Mouse (Mus musculus): ENCODE data around the gene Mttp. TPM values are rescaled to one million over a fixed set of nuclear protein-coding genes. Genes with fewer than 3 reads are reported as not detected.
A peak's percentile ranks its signal among the peaks of the same experiment; 100 is the strongest.
"Not testable (repeated sequence)": the region's sequence is repeated elsewhere in the genome, so short reads cannot be mapped to it uniquely, and the experiment has no call there.

Mttp gene
- polyA plus RNA-seq, 1 experiment from 2014 or later, result 13.4 TPM

DNA sequence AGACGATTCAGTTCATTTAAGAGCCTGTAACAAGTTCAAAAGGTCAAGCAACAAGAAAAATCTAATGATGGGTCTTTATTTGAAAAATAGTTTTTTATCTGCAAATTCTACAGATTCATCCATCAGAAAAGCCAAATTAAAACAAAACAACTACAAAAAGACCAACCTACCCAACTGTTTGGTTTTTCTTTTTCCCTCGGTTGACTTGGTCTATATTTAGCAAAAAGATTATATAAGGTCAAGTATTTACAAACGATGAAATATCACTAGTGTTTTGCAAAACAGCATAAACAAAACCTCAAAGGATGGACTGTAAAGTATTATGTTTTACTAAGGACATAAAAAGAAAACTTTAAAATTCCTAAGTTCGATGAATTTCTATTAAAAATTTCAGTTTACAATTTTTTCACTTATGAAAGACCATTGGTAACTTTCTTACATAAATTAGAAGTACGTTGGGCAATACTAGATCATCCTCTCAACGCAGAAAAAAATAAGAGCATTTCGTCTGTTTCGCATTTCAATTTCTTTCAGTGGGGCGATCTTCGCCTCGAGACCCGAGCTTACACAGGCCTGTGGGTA is 1.9 kb downstream of the Mttp start:
- no peaks in the 10 kb centered on the region for H3K9me3 ChIP-seq (ENCODE audit: control insufficient read depth, low read length)
- WGBS, result 8% methylated on average over 12 of the region's 12 CpGs
- H3K4me3 ChIP-seq (ENCODE audit: low read depth, low read length), result peak overlapping the region; percentile 60
- peak overlapping the region; percentile 99 for H3K27ac ChIP-seq (ENCODE audit: low read depth, low read length)
- H3K9ac ChIP-seq (ENCODE audit: low read depth, low read length), result peak overlapping the region; percentile 71
- H3K4me2 ChIP-seq (replicated peaks; ENCODE audit: low read depth, low read length), result peak overlapping the region; percentile 18; the same call in 1 of the 2 replicates
- no peaks in the 10 kb centered on the region for H3K36me3 ChIP-seq (ENCODE audit: control insufficient read depth, insufficient read depth, low read length)
- ATAC-seq (ENCODE audit: low FRiP score) (no peak), DNase-seq (ENCODE audit: low spot score) (no peak)
- no peaks in the 10 kb centered on the region for H3K4me1 ChIP-seq (replicated peaks; ENCODE audit: control insufficient read depth, insufficient read depth, low read length)
- H3K27me3 ChIP-seq (ENCODE audit: control insufficient read depth, insufficient read depth, low read length), result no peaks in the 10 kb centered on the region

DNA sequence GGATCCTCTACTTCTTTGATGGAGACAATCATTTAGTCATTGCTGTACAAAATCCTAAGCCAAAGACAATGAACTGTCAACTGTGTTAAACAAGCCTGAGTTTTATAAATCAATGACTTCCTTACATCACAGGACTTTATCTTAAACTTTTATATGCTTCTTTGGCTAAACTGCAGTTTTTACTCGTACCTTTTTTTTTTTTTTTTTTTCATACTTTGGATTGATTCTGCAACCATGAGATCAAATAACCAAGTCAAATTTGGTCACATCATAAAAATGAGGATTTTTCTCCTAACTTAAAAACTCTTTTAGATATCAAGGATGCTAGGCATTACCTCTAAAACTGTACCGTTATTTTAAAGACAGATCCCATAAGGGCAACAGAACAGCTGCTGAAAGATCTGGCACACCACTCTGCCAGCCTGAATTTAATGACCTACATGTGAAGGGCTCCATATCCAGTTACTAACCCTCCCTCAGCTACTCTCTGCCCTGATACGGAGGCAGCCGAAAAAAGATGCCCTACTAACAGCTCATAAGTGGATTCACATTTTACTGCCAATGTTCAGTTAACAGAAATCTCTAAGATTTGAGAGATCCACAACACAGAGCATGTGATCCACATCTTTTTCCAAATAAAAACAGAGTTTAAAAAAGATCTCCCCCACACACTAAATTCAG is 2.6 kb downstream of the Mttp start:
- no peak overlapping the region for H3K9ac ChIP-seq (ENCODE audit: low read depth, low read length)
- no peaks in the 10 kb centered on the region for H3K4me1 ChIP-seq (replicated peaks; ENCODE audit: control insufficient read depth, insufficient read depth, low read length)
- WGBS, result 74% methylated on average over 4 of the region's 4 CpGs
- H3K4me2 ChIP-seq (replicated peaks; ENCODE audit: low read depth, low read length), result peak overlapping the region; percentile 22; the same call in 1 of the 2 replicates
- no peaks in the 10 kb centered on the region for H3K36me3 ChIP-seq (ENCODE audit: control insufficient read depth, insufficient read depth, low read length)
- H3K27me3 ChIP-seq (ENCODE audit: control insufficient read depth, insufficient read depth, low read length), result no peaks in the 10 kb centered on the region
- no peak for ATAC-seq (ENCODE audit: low FRiP score)
- DNase-seq (ENCODE audit: low spot score), result peak; percentile 25
- no peak overlapping the region for H3K4me3 ChIP-seq (ENCODE audit: low read depth, low read length)
- no peaks in the 10 kb centered on the region for H3K9me3 ChIP-seq (ENCODE audit: control insufficient read depth, low read length)
- H3K27ac ChIP-seq (ENCODE audit: low read depth, low read length), result no peak overlapping the region; the same call in 1 of the 2 replicates

DNA sequence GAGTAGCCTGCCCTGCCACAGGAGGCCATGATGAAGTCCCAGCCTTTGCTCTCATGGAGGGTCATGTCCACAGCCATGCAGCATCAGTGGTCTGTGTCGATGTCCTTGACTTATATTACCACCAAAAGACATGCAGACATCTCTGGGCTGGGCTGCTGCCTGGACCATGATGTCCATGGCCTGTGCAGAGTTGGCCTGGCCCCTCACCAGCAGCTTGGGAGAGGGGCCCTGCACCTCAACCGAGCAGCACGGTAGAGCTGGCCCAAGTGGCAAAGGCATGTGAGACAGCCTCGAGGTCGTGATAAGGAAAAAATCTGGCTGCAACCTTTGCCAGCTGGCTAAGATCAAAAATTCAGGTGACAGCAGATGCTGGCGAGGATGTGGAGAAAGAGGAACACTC is 5.1 kb downstream of the Mttp start:
- no peak overlapping the region for H3K4me3 ChIP-seq (ENCODE audit: low read depth, low read length)
- no peak overlapping the region for H3K4me2 ChIP-seq (replicated peaks; ENCODE audit: low read depth, low read length)
- H3K9me3 ChIP-seq (ENCODE audit: control insufficient read depth, low read length), result no peaks in the 10 kb centered on the region
- WGBS, result 92% methylated on average over 6 of the region's 6 CpGs
- DNase-seq (ENCODE audit: low spot score) (no peak), ATAC-seq (ENCODE audit: low FRiP score) (no peak)
- H3K36me3 ChIP-seq (ENCODE audit: control insufficient read depth, insufficient read depth, low read length), result no peaks in the 10 kb centered on the region
- H3K9ac ChIP-seq (ENCODE audit: low read depth, low read length), result no peak overlapping the region
- no peak overlapping the region for H3K27ac ChIP-seq (ENCODE audit: low read depth, low read length)
- H3K27me3 ChIP-seq (ENCODE audit: control insufficient read depth, insufficient read depth, low read length), result no peaks in the 10 kb centered on the region
- no peaks in the 10 kb centered on the region for H3K4me1 ChIP-seq (replicated peaks; ENCODE audit: control insufficient read depth, insufficient read depth, low read length)

DNA sequence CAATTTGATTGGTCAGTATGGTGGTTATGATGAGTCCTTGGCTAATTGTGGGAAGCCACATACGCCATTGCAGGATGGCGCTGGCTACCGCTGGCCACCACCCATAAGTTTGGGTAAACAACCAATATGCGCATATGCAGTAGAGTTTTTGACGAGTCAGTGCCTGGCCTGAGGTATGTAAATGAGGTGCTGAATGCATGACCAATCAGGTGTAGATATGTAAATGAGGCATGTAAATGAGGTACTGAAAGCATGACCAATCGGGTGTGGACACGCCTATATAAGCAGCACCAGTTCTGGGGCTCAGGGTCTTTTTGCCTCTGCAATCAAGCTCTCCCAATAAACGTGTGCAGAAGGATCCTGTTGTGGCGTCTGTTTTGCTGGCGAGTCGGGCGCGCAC is 6.6 kb downstream of the Mttp start:
- H3K27ac ChIP-seq (ENCODE audit: low read depth, low read length); H3K4me2 ChIP-seq (replicated peaks; ENCODE audit: low read depth, low read length); H3K4me1 ChIP-seq (replicated peaks; ENCODE audit: control insufficient read depth, insufficient read depth, low read length); H3K36me3 ChIP-seq (ENCODE audit: control insufficient read depth, insufficient read depth, low read length); H3K4me3 ChIP-seq (ENCODE audit: low read depth, low read length); H3K9me3 ChIP-seq (ENCODE audit: control insufficient read depth, low read length); H3K27me3 ChIP-seq (ENCODE audit: control insufficient read depth, insufficient read depth, low read length); DNase-seq (ENCODE audit: low spot score); H3K9ac ChIP-seq (ENCODE audit: low read depth, low read length): not testable (repeated sequence)
- WGBS, result 93% methylated on average over 13 of the region's 13 CpGs
- ATAC-seq (ENCODE audit: low FRiP score), result peak; percentile 59; the same call in 1 of the 2 replicates

DNA sequence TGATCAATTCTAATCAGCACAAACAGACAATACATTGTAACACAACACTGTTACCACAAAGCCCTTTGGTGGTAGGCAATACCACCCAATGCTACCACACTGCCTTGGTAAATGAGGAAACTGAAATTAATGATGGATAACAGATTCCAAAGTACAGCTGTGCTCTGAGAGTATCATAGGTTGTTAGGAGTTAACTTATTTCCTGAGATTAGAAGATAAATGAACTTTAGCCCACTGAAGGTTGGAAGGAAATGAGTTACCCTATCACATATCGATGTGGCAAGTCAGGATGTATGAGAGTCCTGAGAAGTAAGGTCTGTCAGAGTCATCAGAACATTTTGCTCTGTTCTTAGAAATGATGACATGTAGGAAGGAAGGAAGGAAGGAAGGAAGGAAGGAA is 10.2 kb downstream of the Mttp start:
- DNase-seq (ENCODE audit: low spot score), result no peak
- 100% methylated on average over 1 of the region's 1 CpGs for WGBS

DNA sequence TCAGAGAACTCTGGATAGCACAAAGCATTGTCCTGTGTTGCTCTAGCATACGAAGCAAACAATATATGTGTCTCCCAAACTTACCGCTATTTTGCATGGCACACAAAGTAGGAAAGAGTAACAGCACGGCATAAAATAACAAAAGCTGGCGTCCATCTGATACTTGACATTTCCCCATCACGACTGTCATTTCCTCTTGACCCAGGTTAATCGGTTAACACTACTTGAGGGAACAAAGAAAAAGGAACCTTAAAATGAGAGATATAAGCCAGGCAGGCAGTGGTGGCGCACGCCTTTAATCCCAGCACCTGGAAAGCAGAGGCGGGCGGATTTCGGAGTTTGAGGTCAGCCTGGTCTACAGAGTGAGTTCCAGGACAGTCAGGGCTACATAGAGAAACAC is 10.9 kb downstream of the Mttp start:
- no peak for ATAC-seq (ENCODE audit: low FRiP score)
- Histone ChIP-seq H3K36me3 (ENCODE audit: control insufficient read depth, insufficient read depth, low read length) (no peaks in the 10 kb centered on the region), H3K27ac (ENCODE audit: low read depth, low read length) (no peak overlapping the region), H3K4me1 (replicated peaks; ENCODE audit: control insufficient read depth, insufficient read depth, low read length) (no peaks in the 10 kb centered on the region), H3K4me2 (replicated peaks; ENCODE audit: low read depth, low read length) (no peak overlapping the region), H3K4me3 (ENCODE audit: low read depth, low read length) (no peak overlapping the region), H3K27me3 (ENCODE audit: control insufficient read depth, insufficient read depth, low read length) (no peaks in the 10 kb centered on the region), H3K9me3 (ENCODE audit: control insufficient read depth, low read length) (no peaks in the 10 kb centered on the region), H3K9ac (ENCODE audit: low read depth, low read length) (no peak overlapping the region)
- no peak for DNase-seq (ENCODE audit: low spot score)
- 85% methylated on average over 11 of the region's 11 CpGs for WGBS

More for the DNA sequence above, 10.2 kb downstream of the Mttp start:
- Histone ChIP-seq H3K27ac (ENCODE audit: low read depth, low read length) (no peak overlapping the region), H3K9ac (ENCODE audit: low read depth, low read length) (no peak overlapping the region), H3K4me3 (ENCODE audit: low read depth, low read length) (no peak overlapping the region), H3K27me3 (ENCODE audit: control insufficient read depth, insufficient read depth, low read length) (no peaks in the 10 kb centered on the region), H3K4me1 (replicated peaks; ENCODE audit: control insufficient read depth, insufficient read depth, low read length) (no peaks in the 10 kb centered on the region), H3K36me3 (ENCODE audit: control insufficient read depth, insufficient read depth, low read length) (no peaks in the 10 kb centered on the region), H3K9me3 (ENCODE audit: control insufficient read depth, low read length) (no peaks in the 10 kb centered on the region), H3K4me2 (replicated peaks; ENCODE audit: low read depth, low read length) (no peak overlapping the region)
- ATAC-seq (ENCODE audit: low FRiP score), result no peak

DNA sequence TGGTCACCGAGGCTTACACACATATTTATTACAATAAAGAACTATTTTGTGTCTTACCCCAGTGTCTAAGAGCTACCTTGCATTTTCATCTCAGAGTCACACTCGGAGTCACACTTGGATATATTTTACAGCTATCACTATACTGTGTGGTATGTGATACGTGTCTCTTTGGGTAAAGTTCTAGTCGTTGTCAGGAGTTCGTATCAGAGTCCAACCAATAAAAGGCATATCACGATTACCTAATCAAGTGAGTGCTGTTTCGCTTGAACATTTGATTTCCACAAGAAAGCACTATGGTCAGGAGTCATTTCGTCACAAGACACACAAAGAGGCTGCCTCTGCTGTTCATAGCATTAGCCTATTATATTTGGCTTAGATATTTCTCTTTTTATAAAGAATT is 11.3 kb downstream of the Mttp start:
- ATAC-seq (ENCODE audit: low FRiP score), result no peak
- Histone ChIP-seq H3K4me3 (ENCODE audit: low read depth, low read length) (no peak overlapping the region), H3K4me1 (replicated peaks; ENCODE audit: control insufficient read depth, insufficient read depth, low read length) (no peaks in the 10 kb centered on the region), H3K27ac (ENCODE audit: low read depth, low read length) (no peak overlapping the region), H3K27me3 (ENCODE audit: control insufficient read depth, insufficient read depth, low read length) (no peaks in the 10 kb centered on the region), H3K9me3 (ENCODE audit: control insufficient read depth, low read length) (no peaks in the 10 kb centered on the region), H3K9ac (ENCODE audit: low read depth, low read length) (no peak overlapping the region), H3K4me2 (replicated peaks; ENCODE audit: low read depth, low read length) (no peak overlapping the region), H3K36me3 (ENCODE audit: control insufficient read depth, insufficient read depth, low read length) (no peaks in the 10 kb centered on the region)
- DNase-seq (ENCODE audit: low spot score), result no peak
- 91% methylated on average over 8 of the region's 8 CpGs for WGBS

DNA sequence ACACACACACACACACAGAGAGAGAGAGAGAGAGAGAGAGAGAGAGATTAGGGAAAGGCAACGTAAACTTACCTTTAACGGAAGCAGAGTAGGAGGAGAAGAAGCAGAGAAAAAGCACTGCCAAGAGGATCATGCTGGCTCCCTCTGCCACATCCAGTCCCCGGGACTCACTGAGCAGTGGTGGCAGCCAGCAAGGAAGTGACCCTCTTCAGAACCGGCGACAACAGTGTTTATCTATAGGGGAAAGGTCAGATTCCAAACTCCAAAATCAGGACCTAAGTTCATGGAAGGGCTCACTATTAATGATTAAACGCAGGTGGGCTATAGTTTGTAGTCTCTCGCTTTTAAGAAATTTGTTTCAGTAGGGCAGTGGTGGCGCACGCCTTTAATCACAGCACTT is 13.6 kb downstream of the Mttp start:
- ATAC-seq (ENCODE audit: low FRiP score) (no peak), DNase-seq (ENCODE audit: low spot score) (no peak)
- 61% methylated on average over 9 of the region's 9 CpGs for WGBS
- Histone ChIP-seq H3K4me2 (replicated peaks; ENCODE audit: low read depth, low read length) (no peak overlapping the region), H3K27ac (ENCODE audit: low read depth, low read length) (no peak overlapping the region), H3K27me3 (ENCODE audit: control insufficient read depth, insufficient read depth, low read length) (no peaks in the 10 kb centered on the region), H3K36me3 (ENCODE audit: control insufficient read depth, insufficient read depth, low read length) (no peaks in the 10 kb centered on the region), H3K9ac (ENCODE audit: low read depth, low read length) (no peak overlapping the region), H3K9me3 (ENCODE audit: control insufficient read depth, low read length) (no peaks in the 10 kb centered on the region), H3K4me3 (ENCODE audit: low read depth, low read length) (no peak overlapping the region), H3K4me1 (replicated peaks; ENCODE audit: control insufficient read depth, insufficient read depth, low read length) (no peaks in the 10 kb centered on the region)

DNA sequence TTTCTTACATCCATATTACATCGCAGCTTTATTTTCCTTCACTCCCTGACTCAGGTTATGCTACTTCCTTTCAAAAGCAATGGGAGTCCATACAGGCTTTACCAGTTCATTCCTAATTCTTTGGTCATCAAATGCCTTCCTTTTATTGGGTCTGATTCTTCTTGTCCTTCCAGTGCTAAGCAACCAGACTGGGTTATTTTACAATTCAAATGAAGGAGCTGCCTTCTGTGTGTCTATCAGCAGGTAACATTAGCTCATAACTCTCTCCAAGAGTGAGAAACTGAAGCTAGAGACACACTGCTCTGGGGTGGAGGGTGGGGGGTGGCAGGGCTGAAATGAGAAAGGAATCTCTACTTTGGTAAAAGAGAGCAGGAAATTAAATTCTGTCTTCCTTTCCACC is 14.1 kb downstream of the Mttp start:
- ATAC-seq (ENCODE audit: low FRiP score) (peak; percentile 49; the same call in 1 of the 2 replicates), DNase-seq (ENCODE audit: low spot score) (no peak)
- Histone ChIP-seq H3K27me3 (ENCODE audit: control insufficient read depth, insufficient read depth, low read length) (no peaks in the 10 kb centered on the region), H3K4me2 (replicated peaks; ENCODE audit: low read depth, low read length) (no peak overlapping the region), H3K9ac (ENCODE audit: low read depth, low read length) (no peak overlapping the region), H3K9me3 (ENCODE audit: control insufficient read depth, low read length) (no peaks in the 10 kb centered on the region), H3K36me3 (ENCODE audit: control insufficient read depth, insufficient read depth, low read length) (no peaks in the 10 kb centered on the region), H3K4me1 (replicated peaks; ENCODE audit: control insufficient read depth, insufficient read depth, low read length) (no peaks in the 10 kb centered on the region), H3K4me3 (ENCODE audit: low read depth, low read length) (no peak overlapping the region), H3K27ac (ENCODE audit: low read depth, low read length) (no peak overlapping the region)
- 56% methylated on average over 1 of the region's 1 CpGs for WGBS
